Mouse (Mus musculus) embryonic facial prominence, embryonic 14.5 days (tissue): ENCODE measurements around the gene Uspl1. TPM values are rescaled to one million over a fixed set of nuclear protein-coding genes. Genes with fewer than 3 reads are reported as not detected.
A peak's percentile ranks its signal among the peaks of the same experiment; 100 is the strongest.

Source experiments
- ATAC-seq: fragments of 200-750 bp; cut with Nextera tagmentation; 2 replicates; pipeline ENCODE4 v1.8.0; 2017; ENCODE audit warnings: low read depth, moderate number of reproducible peaks, moderate TSS enrichment
- DNase-seq: peaks from one replicate; pipeline ENCODE4 v3.0.0-alpha.2; 2015; ENCODE audit warnings: low spot score
- H3K27ac ChIP-seq: fragments of 300-500 bp; sonication (generic); replicated peaks from 2 replicates; pipeline ENCODE4 v1.5.1; 2014; ENCODE audit warnings: low read depth, mild to moderate bottlenecking, low read length, moderate library complexity
- H3K27me3 ChIP-seq: fragments of 300-500 bp; sonication (generic); replicated peaks from 2 replicates; pipeline ENCODE4 v1.6.1; 2014; ENCODE audit warnings: low read length; ENCODE audit not compliant: control insufficient read depth, insufficient read depth
- H3K36me3 ChIP-seq: fragments of 300-500 bp; sonication (generic); 2 replicates; pipeline ENCODE4 v1.6.1; 2014; ENCODE audit warnings: low read length, mixed read lengths; ENCODE audit not compliant: control insufficient read depth, insufficient read depth
- H3K4me1 ChIP-seq: fragments of 300-500 bp; sonication (generic); 2 replicates; pipeline ENCODE4 v1.6.1; 2014; ENCODE audit warnings: antibody characterized with exemption, low read length; ENCODE audit not compliant: control insufficient read depth, insufficient read depth
- H3K4me2 ChIP-seq: fragments of 300-500 bp; sonication (generic); 2 replicates; pipeline ENCODE4 v1.6.1; 2014; ENCODE audit warnings: low read depth, mild to moderate bottlenecking, low read length, moderate library complexity, mixed read lengths
- H3K4me3 ChIP-seq: fragments of 300-500 bp; sonication (generic); 2 replicates; pipeline ENCODE4 v1.5.1; 2014; ENCODE audit warnings: low read depth, mild to moderate bottlenecking, low read length
- H3K9ac ChIP-seq: fragments of 300-500 bp; sonication (generic); 2 replicates; pipeline ENCODE4 v1.6.1; 2014; ENCODE audit warnings: low read depth, mild to moderate bottlenecking, low read length, moderate library complexity, mixed read lengths
- H3K9me3 ChIP-seq: fragments of 300-500 bp; sonication (generic); 2 replicates; pipeline ENCODE4 v1.6.1; 2016; ENCODE audit warnings: low read length; ENCODE audit not compliant: control insufficient read depth
- WGBS: fragments of 180-500 bp; shearing (Covaris S2); extraction: QIAGEN DNeasy Blood & Tissue Kit; methylation state at CpG from one replicate; pipeline ENCODE4 v1.1.7; 2014; 5-methylcytosine and 5-hydroxymethylcytosine counted together
- polyA plus RNA-seq: library from polyadenylated mRNA; unstranded; fragments of >200 nt; fragmentation: Nextera tagmentation; extraction: Ambion mirVana; gene quantifications from 2 replicates; pipeline ENCODE4 v1.2.1, GENCODE M21; 2014

Gene Uspl1
- polyA plus RNA-seq, 1 experiment from 2014 or later, result 41.5 TPM

GRCm38 (mm10) chr5:149160469-149160868 is 23.7 kb upstream of the Uspl1 start:
- no peaks in the 10 kb centered on the region for H3K9me3 ChIP-seq
- WGBS, result 77% methylated on average over 4 of the region's 4 CpGs
- DNase-seq (no peak), ATAC-seq (no peak)
- no peak overlapping the region for H3K4me3 ChIP-seq
- no peaks in the 10 kb centered on the region for H3K36me3 ChIP-seq
- no peak overlapping the region for H3K4me2 ChIP-seq
- no peak overlapping the region for H3K9ac ChIP-seq
- no peaks in the 10 kb centered on the region for H3K4me1 ChIP-seq
- H3K27me3 ChIP-seq, result no peaks in the 10 kb centered on the region
- no peak overlapping the region for H3K27ac ChIP-seq

GRCm38 (mm10) chr5:149162890-149163289 is 21.3 kb upstream of the Uspl1 start:
- no peak for DNase-seq
- WGBS, result 83% methylated on average over 7 of the region's 7 CpGs

GRCm38 (mm10) chr5:149164881-149165280 is 19.3 kb upstream of the Uspl1 start:
- no peak for ATAC-seq
- H3K4me1 ChIP-seq, result no peaks in the 10 kb centered on the region

More at GRCm38 (mm10) chr5:149162890-149163289, 21.3 kb upstream of the Uspl1 start:
- Histone ChIP-seq H3K9ac (no peak overlapping the region), H3K9me3 (no peaks in the 10 kb centered on the region), H3K36me3 (no peaks in the 10 kb centered on the region), H3K4me1 (no peaks in the 10 kb centered on the region), H3K4me3 (no peak overlapping the region), H3K4me2 (no peak overlapping the region), H3K27me3 (no peaks in the 10 kb centered on the region), H3K27ac (no peak overlapping the region)
- ATAC-seq, result no peak

GRCm38 (mm10) chr5:149166011-149166410 is 18.1 kb upstream of the Uspl1 start:
- ATAC-seq (no peak), DNase-seq (no peak)
- H3K36me3 ChIP-seq, result no peaks in the 10 kb centered on the region
- H3K4me2 ChIP-seq, result no peak overlapping the region
- no peak overlapping the region for H3K9ac ChIP-seq
- no peaks in the 10 kb centered on the region for H3K27me3 ChIP-seq
- H3K9me3 ChIP-seq, result no peaks in the 10 kb centered on the region
- H3K4me3 ChIP-seq, result no peak overlapping the region
- 89% methylated on average over 10 of the region's 10 CpGs for WGBS
- H3K4me1 ChIP-seq, result no peaks in the 10 kb centered on the region
- no peak overlapping the region for H3K27ac ChIP-seq

More at GRCm38 (mm10) chr5:149164881-149165280, 19.3 kb upstream of the Uspl1 start:
- no peak overlapping the region for H3K9ac ChIP-seq
- no peaks in the 10 kb centered on the region for H3K36me3 ChIP-seq
- no peaks in the 10 kb centered on the region for H3K9me3 ChIP-seq
- DNase-seq, result peak; percentile 36
- H3K4me3 ChIP-seq, result no peak overlapping the region
- no peaks in the 10 kb centered on the region for H3K27me3 ChIP-seq
- no peak overlapping the region for H3K4me2 ChIP-seq
- 41% methylated on average over 7 of the region's 7 CpGs for WGBS
- no peak overlapping the region for H3K27ac ChIP-seq

GRCm38 (mm10) chr5:149168051-149168450 is 16.1 kb upstream of the Uspl1 start:
- H3K9ac ChIP-seq, result no peak overlapping the region
- H3K4me3 ChIP-seq, result no peak overlapping the region
- ATAC-seq (no peak), DNase-seq (no peak)
- no peaks in the 10 kb centered on the region for H3K9me3 ChIP-seq
- H3K27me3 ChIP-seq, result no peaks in the 10 kb centered on the region
- H3K4me2 ChIP-seq, result no peak overlapping the region
- H3K36me3 ChIP-seq, result no peaks in the 10 kb centered on the region
- H3K4me1 ChIP-seq, result peaks cover 3% of the 10 kb centered on the region; the same call in 1 of the 2 replicates
- 73% methylated on average over 2 of the region's 2 CpGs for WGBS
- no peak overlapping the region for H3K27ac ChIP-seq

GRCm38 (mm10) chr5:149168816-149169215 is 15.3 kb upstream of the Uspl1 start:
- no peak overlapping the region for H3K4me3 ChIP-seq
- H3K9me3 ChIP-seq, result no peaks in the 10 kb centered on the region
- H3K27me3 ChIP-seq, result no peaks in the 10 kb centered on the region
- 72% methylated on average over 9 of the region's 9 CpGs for WGBS
- peak; percentile 24 for DNase-seq
- ATAC-seq, result no peak
- H3K4me2 ChIP-seq, result no peak overlapping the region
- no peak overlapping the region for H3K9ac ChIP-seq
- peaks cover 4% of the 10 kb centered on the region; the same call in 1 of the 2 replicates for H3K4me1 ChIP-seq
- no peaks in the 10 kb centered on the region for H3K36me3 ChIP-seq
- no peak overlapping the region for H3K27ac ChIP-seq

GRCm38 (mm10) chr5:149170841-149171588 is 13.1 kb upstream of the Uspl1 start:
- Histone ChIP-seq H3K4me2 (no peak overlapping the region), H3K27ac (no peak overlapping the region), H3K4me3 (no peak overlapping the region), H3K9ac (no peak overlapping the region), H3K9me3 (no peaks in the 10 kb centered on the region), H3K4me1 (peaks cover 4% of the 10 kb centered on the region; the same call in 1 of the 2 replicates), H3K36me3 (no peaks in the 10 kb centered on the region), H3K27me3 (no peaks in the 10 kb centered on the region)
- 54% methylated on average over 8 of the region's 8 CpGs for WGBS
- DNase-seq, result no peak
- no peak for ATAC-seq

GRCm38 (mm10) chr5:149172246-149172645 is 11.9 kb upstream of the Uspl1 start:
- Histone ChIP-seq H3K27me3 (no peaks in the 10 kb centered on the region), H3K9me3 (no peaks in the 10 kb centered on the region), H3K4me3 (no peak overlapping the region), H3K4me2 (no peak overlapping the region), H3K4me1 (peaks cover 4% of the 10 kb centered on the region; the same call in 1 of the 2 replicates), H3K9ac (no peak overlapping the region), H3K27ac (no peak overlapping the region), H3K36me3 (no peaks in the 10 kb centered on the region)
- DNase-seq, result peak; percentile 17
- WGBS, result 59% methylated on average over 10 of the region's 10 CpGs
- no peak for ATAC-seq

- no peak overlapping the region for H3K4me2 ChIP-seq
- no peak overlapping the region for H3K9ac ChIP-seq
- peaks cover 4% of the 10 kb centered on the region; the same call in 1 of the 2 replicates for H3K4me1 ChIP-seq
- ATAC-seq (no peak), DNase-seq (no peak)
- H3K27ac ChIP-seq, result no peak overlapping the region
- 83% methylated on average over 7 of the region's 7 CpGs for WGBS
- no peaks in the 10 kb centered on the region for H3K36me3 ChIP-seq
- H3K9me3 ChIP-seq, result no peaks in the 10 kb centered on the region
- no peak overlapping the region for H3K4me3 ChIP-seq
- H3K27me3 ChIP-seq, result no peaks in the 10 kb centered on the region
Measured at GRCm38 (mm10) chr5:149174527-149174926, 9.6 kb upstream of the Uspl1 start.
